Mouse (Mus musculus) cortical plate, adult 2 months (tissue): ENCODE measurements around the gene Gm28053.

ENCODE experiments used
- CTCF ChIP-seq: fragments of 200-500 bp; IDR thresholded peaks from 2 replicates; pipeline ENCODE4 v1.5.1; 2011; ENCODE audit warnings: mild to moderate bottlenecking, control low read depth, low read length; ENCODE audit not compliant: insufficient read depth; ENCODE audit errors: extremely low read depth
- POLR2A ChIP-seq: fragments of 200-500 bp; IDR thresholded peaks from 2 replicates; pipeline ENCODE4 v1.6.1; 2011; ENCODE audit warnings: mild to moderate bottlenecking, low read length, control low read depth; ENCODE audit not compliant: insufficient read depth; ENCODE audit errors: extremely low read depth

GRCm38 (mm10) chr6:48723468-48723867 is 5.1 kb downstream of the Gm28053 start:
- no peak for TF ChIP-seq POLR2A
- no peak for TF ChIP-seq CTCF
